Mouse (Mus musculus): ENCODE measurements around the gene Tnfsf4. TPM values are rescaled to one million over a fixed set of nuclear protein-coding genes. Genes with fewer than 3 reads are reported as not detected.

The Tnfsf4 gene
- polyA plus RNA-seq, 1 experiment from 2014 or later, result 0.13 TPM

DNA sequence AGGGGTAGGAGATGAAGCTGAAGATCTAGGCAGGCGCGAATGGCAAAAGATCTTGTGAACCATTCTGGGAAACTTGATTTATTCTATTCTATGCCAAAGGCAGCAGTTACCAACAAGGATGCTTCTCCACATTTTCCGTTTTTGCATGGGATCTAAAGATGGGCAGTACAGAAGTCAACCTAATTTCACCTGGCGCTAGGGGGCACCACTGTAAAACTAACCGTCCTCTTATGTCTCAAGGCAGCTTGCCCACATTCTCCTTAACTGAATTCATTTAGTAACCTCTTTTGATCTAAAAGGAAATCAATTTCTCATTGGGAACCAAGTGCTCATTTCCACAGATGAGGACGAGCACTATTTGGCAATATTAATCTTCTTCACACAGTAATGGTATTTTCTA, 4.9 kb downstream of the Tnfsf4 start:
- Histone ChIP-seq H3K9ac (replicated peaks) (no peak overlapping the region), H3K9me3 (peaks cover 8% of the 10 kb centered on the region; the same call in 1 of the 2 replicates), H3K36me3 (no peaks in the 10 kb centered on the region), H3K4me1 (peaks cover 5% of the 10 kb centered on the region; the same call in 1 of the 2 replicates), H3K27me3 (no peaks in the 10 kb centered on the region), H3K4me2 (replicated peaks) (no peak overlapping the region), H3K4me3 (no peak overlapping the region), H3K27ac (replicated peaks) (no peak overlapping the region)
- peak; percentile 68; the same call in 1 of the 2 replicates for ATAC-seq (ENCODE audit: low FRiP score, low read depth)
- 20% methylated on average over 6 of the region's 6 CpGs for WGBS

GRCm38 (mm10) chr1:161403061-161403460, 7.9 kb downstream of the Tnfsf4 start:
- no peak for ATAC-seq (ENCODE audit: low FRiP score, low read depth)
- Histone ChIP-seq H3K9ac (replicated peaks) (no peak overlapping the region), H3K27me3 (no peaks in the 10 kb centered on the region), H3K36me3 (no peaks in the 10 kb centered on the region), H3K4me1 (peaks cover 5% of the 10 kb centered on the region; the same call in 1 of the 2 replicates), H3K4me2 (replicated peaks) (no peak overlapping the region), H3K27ac (replicated peaks) (no peak overlapping the region), H3K4me3 (no peak overlapping the region), H3K9me3 (peaks cover 10% of the 10 kb centered on the region; the same call in 1 of the 2 replicates)
- 47% methylated on average over 2 of the region's 2 CpGs for WGBS

DNA sequence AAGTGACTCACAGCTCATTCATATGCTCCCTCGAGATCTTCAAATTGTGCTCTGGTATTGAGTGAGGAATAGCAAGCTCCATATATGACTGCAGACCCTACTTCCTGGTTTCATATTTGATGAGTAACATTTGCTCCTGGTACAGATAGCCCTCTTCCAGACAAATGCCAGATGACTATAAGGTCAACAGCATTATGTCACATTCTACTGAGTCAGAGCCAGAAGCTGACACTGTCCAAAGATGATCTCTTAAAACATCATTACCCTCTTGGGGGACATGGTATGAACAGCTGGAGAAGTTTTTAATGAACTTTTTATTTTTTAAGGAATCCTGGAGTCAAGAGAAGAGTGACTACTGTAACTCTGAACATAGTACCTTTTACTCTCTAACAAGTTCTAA, 11.3 kb downstream of the Tnfsf4 start:
- H3K9ac ChIP-seq (replicated peaks), result no peak overlapping the region
- 87% methylated on average over 1 of the region's 1 CpGs for WGBS
- H3K36me3 ChIP-seq, result no peaks in the 10 kb centered on the region
- H3K4me1 ChIP-seq, result peaks cover 5% of the 10 kb centered on the region; the same call in 1 of the 2 replicates
- ATAC-seq (ENCODE audit: low FRiP score, low read depth), result no peak
- no peaks in the 10 kb centered on the region for H3K27me3 ChIP-seq
- H3K4me3 ChIP-seq, result no peak overlapping the region
- H3K9me3 ChIP-seq, result peaks cover 10% of the 10 kb centered on the region; the same call in 1 of the 2 replicates
- H3K4me2 ChIP-seq (replicated peaks), result no peak overlapping the region
- no peak overlapping the region for H3K27ac ChIP-seq (replicated peaks)

DNA sequence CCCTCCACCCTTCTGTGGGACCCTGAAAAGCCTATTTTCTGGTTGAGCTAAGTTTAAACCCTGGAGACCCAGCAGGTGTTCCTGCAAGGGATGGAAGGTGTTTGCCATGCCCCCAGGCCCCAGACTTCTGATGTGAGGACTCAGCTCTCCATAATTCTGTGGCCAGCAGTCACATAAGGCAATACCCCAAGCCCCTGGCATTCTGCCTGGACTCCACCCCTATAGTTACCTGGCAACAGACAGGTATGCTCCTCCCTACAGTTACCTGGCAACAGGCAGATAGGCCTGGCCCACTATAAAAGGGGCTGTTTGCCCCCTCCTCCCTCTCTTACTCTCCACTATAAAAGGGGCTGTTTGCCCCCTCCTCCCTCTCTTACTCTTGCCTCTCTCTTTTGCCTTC, 24.7 kb downstream of the Tnfsf4 start:
- H3K4me1 ChIP-seq, result no peaks in the 10 kb centered on the region

GRCm38 (mm10) chr1:161420646-161421045, 25.4 kb downstream of the Tnfsf4 start:
- no peak for ATAC-seq (ENCODE audit: low FRiP score, low read depth)
- H3K27ac ChIP-seq (replicated peaks), result no peak overlapping the region
- no peak overlapping the region for H3K4me3 ChIP-seq
- H3K27me3 ChIP-seq, result no peaks in the 10 kb centered on the region
- H3K4me2 ChIP-seq (replicated peaks), result no peak overlapping the region
- no peaks in the 10 kb centered on the region for H3K4me1 ChIP-seq
- WGBS, result 78% methylated on average over 9 of the region's 9 CpGs
- no peaks in the 10 kb centered on the region for H3K9me3 ChIP-seq
- no peak overlapping the region for H3K9ac ChIP-seq (replicated peaks)
- no peaks in the 10 kb centered on the region for H3K36me3 ChIP-seq

More for the DNA sequence above, 24.7 kb downstream of the Tnfsf4 start:
- no peaks in the 10 kb centered on the region for H3K27me3 ChIP-seq
- H3K27ac ChIP-seq (replicated peaks), result no peak overlapping the region
- H3K9ac ChIP-seq (replicated peaks), result no peak overlapping the region
- H3K4me3 ChIP-seq, result no peak overlapping the region
- no peaks in the 10 kb centered on the region for H3K36me3 ChIP-seq
- no peaks in the 10 kb centered on the region for H3K9me3 ChIP-seq
- no peak for ATAC-seq (ENCODE audit: low FRiP score, low read depth)
- H3K4me2 ChIP-seq (replicated peaks), result no peak overlapping the region

DNA sequence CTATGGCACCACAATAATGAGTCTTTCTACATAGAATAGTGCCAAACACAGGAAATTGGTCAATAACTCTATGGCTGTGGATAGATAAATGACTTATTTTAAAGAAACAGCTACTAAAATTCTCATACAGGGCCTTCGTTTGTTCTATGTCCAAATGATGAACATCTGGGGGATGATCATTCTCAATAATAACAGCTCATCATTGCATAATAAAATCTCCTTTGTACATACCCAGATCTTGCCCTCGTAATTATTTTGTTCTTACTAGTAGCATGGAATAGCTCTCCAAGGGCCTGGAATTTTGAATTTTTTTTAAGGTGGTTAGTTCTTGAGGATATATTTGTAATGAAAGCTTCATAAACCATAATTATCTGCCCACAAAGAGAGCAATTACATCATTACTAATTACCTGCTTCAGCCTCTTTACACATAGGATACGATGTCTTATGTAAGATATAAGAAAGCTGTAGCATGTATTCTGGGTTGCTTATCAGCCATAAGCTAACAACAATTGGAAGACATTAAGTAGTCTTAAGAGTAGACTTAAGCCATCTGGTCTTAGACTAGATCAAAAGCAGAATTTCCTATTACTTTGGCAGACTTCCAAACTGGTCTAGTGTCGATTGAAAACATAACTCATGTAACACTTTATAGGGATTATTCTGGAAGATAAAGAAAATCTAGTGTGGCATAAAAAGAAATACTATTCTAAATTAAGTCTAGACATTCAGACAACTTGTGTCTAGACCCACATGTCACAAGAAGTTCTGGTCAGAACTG, 31.3 kb downstream of the Tnfsf4 start:
- Histone ChIP-seq H3K9me3 (no peaks in the 10 kb centered on the region), H3K4me3 (no peak overlapping the region), H3K4me2 (replicated peaks) (no peak overlapping the region), H3K27me3 (no peaks in the 10 kb centered on the region), H3K9ac (replicated peaks) (no peak overlapping the region), H3K4me1 (no peaks in the 10 kb centered on the region), H3K27ac (replicated peaks) (no peak overlapping the region), H3K36me3 (no peaks in the 10 kb centered on the region)
- WGBS, result 81% methylated on average over 4 of the region's 4 CpGs
- ATAC-seq (ENCODE audit: low FRiP score, low read depth), result no peak

DNA sequence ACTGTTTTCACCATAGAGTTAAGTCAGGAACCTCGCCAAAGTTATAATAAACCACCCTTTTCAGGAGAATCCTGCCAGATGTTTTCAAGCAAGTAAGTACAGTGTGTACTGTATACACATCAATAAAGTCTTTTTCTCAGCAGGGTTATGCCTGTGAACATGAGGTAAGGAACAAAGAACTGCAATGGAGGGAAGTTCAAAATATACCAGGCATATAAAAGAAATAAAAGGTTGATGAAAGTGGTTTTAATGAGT, 31.8 kb downstream of the Tnfsf4 start:
- WGBS, result 80% methylated on average over 1 of the region's 1 CpGs
- ATAC-seq (ENCODE audit: low FRiP score, low read depth), result no peak
- no peak overlapping the region for H3K4me3 ChIP-seq
- H3K36me3 ChIP-seq, result no peaks in the 10 kb centered on the region
- H3K4me2 ChIP-seq (replicated peaks), result no peak overlapping the region
- H3K27ac ChIP-seq (replicated peaks), result no peak overlapping the region
- H3K9ac ChIP-seq (replicated peaks), result no peak overlapping the region
- H3K9me3 ChIP-seq, result no peaks in the 10 kb centered on the region
- H3K4me1 ChIP-seq, result no peaks in the 10 kb centered on the region
- H3K27me3 ChIP-seq, result no peaks in the 10 kb centered on the region

GRCm38 (mm10) chr1:161435781-161436180, 40.6 kb downstream of the Tnfsf4 start:
- ATAC-seq (ENCODE audit: low FRiP score, low read depth), result no peak
- Histone ChIP-seq H3K4me2 (replicated peaks) (no peak overlapping the region), H3K9ac (replicated peaks) (no peak overlapping the region), H3K27ac (replicated peaks) (no peak overlapping the region), H3K36me3 (no peaks in the 10 kb centered on the region), H3K4me1 (no peaks in the 10 kb centered on the region), H3K27me3 (no peaks in the 10 kb centered on the region), H3K4me3 (no peak overlapping the region), H3K9me3 (no peaks in the 10 kb centered on the region)
- WGBS, result 80% methylated on average over 2 of the region's 2 CpGs

GRCm38 (mm10) chr1:161436503-161436902, 41.3 kb downstream of the Tnfsf4 start:
- Histone ChIP-seq H3K9me3 (no peaks in the 10 kb centered on the region), H3K4me2 (replicated peaks) (no peak overlapping the region), H3K27me3 (no peaks in the 10 kb centered on the region), H3K36me3 (no peaks in the 10 kb centered on the region), H3K9ac (replicated peaks) (no peak overlapping the region), H3K27ac (replicated peaks) (no peak overlapping the region), H3K4me1 (no peaks in the 10 kb centered on the region), H3K4me3 (no peak overlapping the region)
- 85% methylated on average over 6 of the region's 6 CpGs for WGBS
- no peak for ATAC-seq (ENCODE audit: low FRiP score, low read depth)

DNA sequence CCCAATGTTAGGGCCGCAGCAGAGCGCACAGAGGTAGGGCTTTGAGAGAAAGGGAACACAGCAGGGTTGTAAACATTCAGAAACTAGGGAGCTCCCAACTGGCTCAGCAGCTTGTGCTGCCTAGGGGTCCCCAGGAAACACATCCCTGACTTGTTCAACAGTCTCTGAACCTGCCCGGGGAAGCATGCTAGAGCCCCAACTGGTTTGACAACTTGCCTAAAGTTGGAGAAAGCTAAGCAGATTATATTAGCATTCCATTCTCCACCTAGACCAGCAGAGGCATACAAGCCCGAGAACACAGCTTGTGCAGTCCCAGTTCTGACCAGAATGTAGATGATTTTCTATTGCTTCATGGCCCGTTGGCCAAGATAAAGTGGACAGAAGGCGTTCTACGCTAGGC, 49.6 kb downstream of the Tnfsf4 start:
- Histone ChIP-seq H3K27ac (replicated peaks) (no peak overlapping the region), H3K9ac (replicated peaks) (no peak overlapping the region), H3K36me3 (no peaks in the 10 kb centered on the region), H3K4me1 (peaks cover 5% of the 10 kb centered on the region; the same call in 1 of the 2 replicates), H3K4me2 (replicated peaks) (no peak overlapping the region), H3K4me3 (no peak overlapping the region), H3K27me3 (no peaks in the 10 kb centered on the region), H3K9me3 (no peaks in the 10 kb centered on the region)
- no peak for ATAC-seq (ENCODE audit: low FRiP score, low read depth)
- whole genome bisulfite sequencing, result 71% methylated on average over 7 of the region's 7 CpGs

DNA sequence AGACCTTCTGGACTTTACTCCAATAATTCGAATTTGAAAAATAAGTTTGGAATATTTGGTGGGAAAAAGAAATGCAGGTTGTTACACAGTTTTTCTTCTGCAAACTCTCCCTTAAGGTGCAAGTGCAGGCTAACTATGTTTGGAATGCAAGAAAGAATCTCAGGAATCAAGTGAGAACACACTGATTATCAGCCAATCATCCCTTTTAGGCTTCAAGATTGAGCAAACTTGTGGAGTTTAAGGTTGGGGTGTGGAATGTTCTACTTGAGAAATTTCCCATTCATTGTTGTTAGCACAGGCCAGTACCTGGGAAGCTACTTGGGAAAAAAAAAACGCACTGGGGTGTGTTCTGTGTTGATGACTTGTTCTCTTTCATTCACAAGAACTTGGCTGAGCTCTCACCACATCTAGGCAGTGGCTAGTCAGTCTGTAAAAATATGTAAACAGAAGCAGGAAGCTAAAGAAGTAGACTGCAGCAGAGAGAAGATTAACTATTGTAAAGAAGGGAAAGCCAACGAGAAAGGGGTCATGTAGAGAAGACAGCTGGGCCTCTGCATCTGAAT, 56.6 kb downstream of the Tnfsf4 start:
- H3K9ac ChIP-seq (replicated peaks), result no peak overlapping the region
- no peak for ATAC-seq (ENCODE audit: low FRiP score, low read depth)
- H3K9me3 ChIP-seq, result no peaks in the 10 kb centered on the region
- 57% methylated on average over 3 of the region's 3 CpGs for WGBS
- no peak overlapping the region for H3K4me2 ChIP-seq (replicated peaks)
- no peak overlapping the region for H3K27ac ChIP-seq (replicated peaks)
- H3K4me3 ChIP-seq, result no peak overlapping the region
- no peaks in the 10 kb centered on the region for H3K36me3 ChIP-seq
- H3K27me3 ChIP-seq, result no peaks in the 10 kb centered on the region
- no peaks in the 10 kb centered on the region for H3K4me1 ChIP-seq

DNA sequence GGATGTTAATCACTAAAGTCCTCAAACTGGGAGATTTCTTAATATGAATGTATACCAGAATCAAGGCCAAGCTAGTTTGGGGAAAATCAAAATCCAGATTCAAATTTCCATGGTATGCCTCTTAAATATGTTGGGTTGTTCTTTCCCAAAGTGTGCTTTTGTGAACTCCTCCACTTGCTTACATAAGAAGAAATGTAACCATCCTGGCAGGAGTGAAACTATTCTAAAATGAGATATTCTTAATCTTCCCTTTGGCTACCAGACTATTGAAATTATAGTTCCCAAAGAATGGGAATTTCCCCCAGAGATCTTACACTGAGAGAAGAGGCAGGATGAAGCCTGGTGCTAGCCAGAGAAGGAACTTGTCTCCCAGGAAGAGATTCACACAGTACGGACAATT, 57.0 kb downstream of the Tnfsf4 start:
- no peak overlapping the region for H3K4me3 ChIP-seq
- H3K4me1 ChIP-seq, result no peaks in the 10 kb centered on the region
- no peak for ATAC-seq (ENCODE audit: low FRiP score, low read depth)
- no peak overlapping the region for H3K9ac ChIP-seq (replicated peaks)
- no peak overlapping the region for H3K27ac ChIP-seq (replicated peaks)
- no peaks in the 10 kb centered on the region for H3K9me3 ChIP-seq
- H3K27me3 ChIP-seq, result no peaks in the 10 kb centered on the region
- 93% methylated on average over 1 of the region's 1 CpGs for WGBS
- no peak overlapping the region for H3K4me2 ChIP-seq (replicated peaks)
- no peaks in the 10 kb centered on the region for H3K36me3 ChIP-seq

Data from midbrain, embryonic 12.5 days (tissue).